Mouse (Mus musculus) MEL (cell line): ENCODE results near the gene Gm7945.
"Not testable (repeated sequence)": the region's sequence is repeated elsewhere in the genome, so short reads cannot be mapped to it uniquely, and the experiment has no call there.

Experiments used
- CHD1 ChIP-seq: IDR thresholded peaks from 2 replicates; pipeline ENCODE4 v1.6.1; 2012; ENCODE audit warnings: low read depth, mild to moderate bottlenecking, inconsistent platforms, low read length, improper control_type of control experiment
- CTCF ChIP-seq, 3 experiments: IDR thresholded peaks in 2 of 3; conservative IDR thresholded peaks in 1 of 3; 2 replicates each; pipeline ENCODE4 v1.5.1; 2011 to 2012; ENCODE audit warnings: low read length in 3 of 3, low read depth in 2 of 3, mild to moderate bottlenecking in 2 of 3, improper control_type of control experiment in 1 of 3, inconsistent platforms in 1 of 3, mixed read lengths in 1 of 3, moderate library complexity in 1 of 3; ENCODE audit not compliant: control insufficient read depth in 1 of 3, insufficient read depth in 1 of 3, poor library complexity in 1 of 3, severe bottlenecking in 1 of 3
- EP300 ChIP-seq, 2 experiments: IDR thresholded peaks; 2 replicates each; pipeline ENCODE4 v1.6.1; 2011; ENCODE audit warnings: improper control_type of control experiment in 2 of 2, low read length in 2 of 2, low read depth in 1 of 2, mild to moderate bottlenecking in 1 of 2
- ETS1 ChIP-seq: IDR thresholded peaks from 2 replicates; pipeline ENCODE4 v1.6.1; 2012; ENCODE audit warnings: low read depth, mild to moderate bottlenecking, inconsistent platforms, low read length, improper control_type of control experiment, moderate library complexity
- MAX ChIP-seq: IDR thresholded peaks from 2 replicates; pipeline ENCODE4 v1.6.1; 2011; ENCODE audit warnings: low read length, improper control_type of control experiment
- MYB ChIP-seq: IDR thresholded peaks from 2 replicates; pipeline ENCODE4 v1.6.1; 2011; ENCODE audit warnings: mild to moderate bottlenecking, low read depth, low read length, improper control_type of control experiment
- POLR2A ChIP-seq, 2 experiments: IDR thresholded peaks; 2 replicates each; pipeline ENCODE4 v1.6.1; 2011 to 2012; ENCODE audit warnings: low read length in 2 of 2, mild to moderate bottlenecking in 2 of 2, control low read depth in 1 of 2, improper control_type of control experiment in 1 of 2, low read depth in 1 of 2, moderate library complexity in 1 of 2; ENCODE audit not compliant: control insufficient read depth in 1 of 2, insufficient read depth in 1 of 2, poor library complexity in 1 of 2
- POLR2AphosphoS2 ChIP-seq: IDR thresholded peaks from 2 replicates; pipeline ENCODE4 v1.6.1; 2011; ENCODE audit warnings: low read length, improper control_type of control experiment
- UBTF ChIP-seq: IDR thresholded peaks from 2 replicates; pipeline ENCODE4 v1.6.1; 2012; ENCODE audit warnings: low read depth, mild to moderate bottlenecking, inconsistent platforms, low read length, improper control_type of control experiment, moderate library complexity, borderline replicate concordance; ENCODE audit not compliant: insufficient read depth

GRCm38 (mm10) chr14:41348309-41348708 lies 37.9 kb downstream of the Gm7945 start, which contains the start of gene Gm5798:
- not testable (repeated sequence) for TF ChIP-seq POLR2A (IDR thresholded peaks at IDR 0.05; ENCODE audit: control insufficient read depth in 1 of 2, insufficient read depth in 1 of 2, low read depth in 1 of 2, low read length in 2 of 2, poor library complexity in 1 of 2); MYB; EP300 (IDR thresholded peaks at IDR 0.05; ENCODE audit: low read depth in 1 of 2, low read length in 2 of 2); UBTF; CHD1; MAX; CTCF (IDR thresholded peaks at IDR 0.05 in 2 of 3, conservative IDR thresholded peaks at IDR 0.05 in 1 of 3; ENCODE audit: control insufficient read depth in 1 of 3, insufficient read depth in 1 of 3, low read depth in 2 of 3, low read length in 3 of 3, poor library complexity in 1 of 3, severe bottlenecking in 1 of 3); POLR2AphosphoS2; ETS1
